In the genomic region with DNA sequence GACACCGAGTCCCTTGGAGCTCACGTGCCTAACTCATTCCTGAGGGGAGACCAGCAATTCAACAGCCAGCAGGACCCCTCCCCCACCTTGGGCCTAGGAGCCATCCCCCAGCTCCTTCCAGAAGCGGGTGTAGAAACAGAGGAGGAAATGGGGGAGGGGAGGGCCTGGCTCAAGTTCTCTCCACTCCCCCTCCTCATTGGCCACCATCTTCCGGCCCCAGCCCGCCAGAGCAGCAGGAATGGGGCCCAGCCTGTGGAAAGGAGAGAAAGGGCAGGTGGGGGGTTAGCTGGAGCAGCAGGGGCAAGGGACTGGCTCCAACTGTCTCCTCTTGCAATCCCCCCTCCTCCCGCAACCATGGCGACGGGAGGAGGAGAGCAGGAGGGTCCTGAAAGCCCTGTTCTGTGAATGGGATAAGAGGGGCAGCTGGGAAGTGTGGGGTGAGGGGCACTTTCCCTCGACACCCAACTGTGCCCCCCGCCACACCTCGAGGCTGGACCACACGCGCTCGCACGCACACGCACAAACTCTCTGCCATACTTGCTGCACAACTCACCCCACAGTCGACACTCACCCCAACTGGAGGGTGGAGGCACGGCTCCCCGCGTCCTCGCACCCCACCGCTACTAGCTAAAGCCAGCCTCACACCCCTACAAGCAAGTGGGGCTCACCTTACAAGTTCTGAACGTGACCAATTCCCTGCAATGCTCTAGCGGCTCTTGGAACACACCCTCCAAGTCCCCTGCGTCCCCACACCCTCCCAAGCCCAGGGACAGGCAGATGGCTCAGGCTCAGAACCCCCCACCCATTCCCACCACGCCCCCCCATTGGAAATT, we compare ENCODE assay signal across 1 mouse cellular context.
A peak's percentile ranks its signal among the peaks of the same experiment; 100 is the strongest.
TF ChIP-seq lines count a peak whose summit lies in the region.

No protein-coding gene starts in this region.

TF ChIP-seq in ES-E14, 5 proteins besides CTCF, POLR2A, EP300 and RAD21:
- TF ChIP-seq ZNF384 (IDR thresholded peaks at IDR 0.05; ENCODE audit: low read depth, low read length) = no peak
- TF ChIP-seq HCFC1 (IDR thresholded peaks at IDR 0.05; ENCODE audit: borderline replicate concordance, insufficient read depth, low read length) = peak; percentile 72
- TF ChIP-seq ZC3H11A (IDR thresholded peaks at IDR 0.05; ENCODE audit: borderline replicate concordance, low read depth, low read length) = no peak
- TF ChIP-seq CHD2 (IDR thresholded peaks at IDR 0.05; ENCODE audit: low read depth, low read length) = peak; percentile 44; the same call in 1 of the 2 replicates
- no peak for TF ChIP-seq MAFK (IDR thresholded peaks at IDR 0.05; ENCODE audit: insufficient read depth, low read depth, low read length)
TF ChIP-seq in ES-E14: peak in this region for 2.
